Mouse (Mus musculus) C2C12 (cell line): Measurements from ENCODE around the gene Mt2.

Source experiments
- CTCF ChIP-seq: IDR thresholded peaks from one replicate; pipeline ENCODE4 v1.5.1; 2011; ENCODE audit not compliant: control insufficient read depth, insufficient read depth, insufficient read length
- MYOD1 ChIP-seq: IDR thresholded peaks from one replicate; pipeline ENCODE4 v1.6.1; 2011; ENCODE audit warnings: low read depth; ENCODE audit not compliant: control insufficient read depth, insufficient read length
- USF1 ChIP-seq: IDR thresholded peaks from one replicate; pipeline ENCODE4 v1.6.1; 2011; ENCODE audit warnings: low read depth, mild to moderate bottlenecking, control low read depth, moderate library complexity

- TF ChIP-seq CTCF: no peak
- no peak for TF ChIP-seq USF1
- no peak for TF ChIP-seq MYOD1
These were observed 9.8 kb downstream of the Mt2 start for GRCm38 (mm10) chr8:94182055-94182929.
